Mouse (Mus musculus): ENCODE measurements around the gene Ankrd53.
A peak's percentile ranks its signal among the peaks of the same experiment; 100 is the strongest.
"Not testable (repeated sequence)": the region's sequence is repeated elsewhere in the genome, so short reads cannot be mapped to it uniquely, and the experiment has no call there.

Ankrd53 gene

DNA sequence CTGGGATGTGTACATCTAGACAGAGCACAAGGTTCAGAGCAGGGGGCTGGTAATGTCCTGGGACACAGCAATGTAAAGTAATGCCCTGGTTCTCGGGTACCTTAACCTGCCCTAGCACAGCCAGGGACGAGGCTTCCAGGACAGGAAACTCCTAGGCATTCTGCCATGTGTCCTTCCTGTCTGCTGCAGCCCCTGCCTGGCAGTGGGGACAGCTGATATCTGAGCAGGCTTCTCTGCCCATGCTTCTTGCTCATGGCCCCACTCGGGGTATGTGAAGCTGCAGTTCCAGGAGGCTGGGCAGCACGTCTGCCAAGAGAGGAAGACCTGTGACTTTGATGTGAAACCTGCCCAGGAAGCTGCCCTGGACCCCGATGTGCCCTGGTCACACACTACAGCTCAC, 6.0 kb downstream of the Ankrd53 start:
- DNase-seq = no peak

DNA sequence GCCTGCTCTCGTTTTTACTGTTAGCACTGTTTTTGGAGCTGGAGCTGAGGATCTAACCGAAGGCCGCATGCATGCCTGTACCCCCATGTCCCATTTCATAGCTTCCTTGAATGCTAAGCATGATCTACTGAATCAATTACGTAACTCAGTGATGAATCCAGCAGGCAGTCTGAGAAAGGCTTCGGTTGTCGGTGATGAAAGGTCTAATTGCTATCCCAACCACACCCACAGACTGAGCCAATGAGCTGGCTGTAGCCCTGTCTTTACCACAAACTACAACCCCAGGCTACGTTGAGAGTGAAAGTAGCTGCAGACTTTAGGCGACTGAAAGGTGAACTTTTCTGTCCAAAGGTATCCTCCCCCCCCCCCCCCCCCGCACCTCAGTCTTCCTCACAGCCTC, 11.7 kb downstream of the Ankrd53 start:
- DNase-seq = no peak

- peak; percentile 45 for DNase-seq
Observed at GRCm38 (mm10) chr6:83774781-83775563, 12.5 kb downstream of the Ankrd53 start.

DNA sequence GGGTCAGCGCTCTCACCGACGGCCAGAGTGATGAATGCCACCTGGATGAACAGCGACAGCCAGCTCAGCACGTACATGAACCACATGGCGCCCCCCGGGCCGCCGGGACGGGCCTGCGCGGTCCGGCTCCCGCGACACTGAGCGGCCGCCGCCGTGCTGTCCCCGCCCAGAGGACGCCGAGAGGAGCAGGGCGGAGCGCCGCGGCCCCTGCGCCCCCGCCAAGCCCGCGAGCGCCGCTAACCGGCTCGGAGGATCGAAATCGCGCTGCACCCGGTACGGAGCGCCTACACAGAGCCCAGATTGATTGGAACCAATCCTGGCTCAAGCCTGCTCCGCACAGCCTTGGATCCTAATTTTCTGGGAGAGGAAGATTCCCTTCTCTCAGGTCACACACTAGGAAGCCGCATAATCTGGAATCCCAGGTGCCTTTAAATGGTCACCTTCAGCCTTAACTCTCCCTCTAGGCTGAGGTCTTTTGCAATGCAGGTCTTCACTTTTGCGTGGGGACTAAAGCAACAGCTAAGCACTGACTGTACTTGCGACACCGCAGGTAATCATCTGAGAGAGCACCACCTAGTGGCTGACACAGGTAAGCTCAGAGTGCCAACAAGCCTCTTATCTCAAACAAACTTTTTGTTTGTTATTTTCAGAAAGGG, 13.3 kb downstream of the Ankrd53 start, which contains the start of gene Tex261:
Gene Tex261, minus strand, starts transcription at position 176 of the 656 bp plus-strand sequence.
- DNase-seq = peak; percentile 94

GRCm38 (mm10) chr6:83778306-83778705, 15.9 kb downstream of the Ankrd53 start:
- DNase-seq = no peak

- DNase-seq = peak; percentile 65
Observed at GRCm38 (mm10) chr6:83779026-83779425, 16.6 kb downstream of the Ankrd53 start.

- no peak for DNase-seq
Observed at GRCm38 (mm10) chr6:83786426-83786825, 24.0 kb downstream of the Ankrd53 start.

DNA sequence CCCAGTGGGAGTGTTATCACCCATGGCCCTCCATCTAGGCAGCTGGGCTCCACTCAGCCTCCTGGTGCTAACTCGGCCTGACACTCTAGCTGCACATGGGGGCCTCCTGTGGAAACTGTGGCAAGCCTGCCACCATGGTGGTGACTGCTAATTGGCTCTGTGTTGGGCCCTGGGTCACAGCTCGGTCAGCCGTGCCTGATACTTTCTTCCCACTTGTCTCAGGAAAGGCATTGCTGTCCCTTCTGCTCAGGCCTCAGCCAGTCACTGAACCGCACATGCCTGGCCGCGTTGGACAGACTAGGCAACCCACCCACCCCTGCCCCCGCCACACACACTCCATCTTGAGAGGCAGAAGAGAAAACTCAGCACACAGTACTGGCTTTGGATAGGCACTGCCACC, 26.1 kb downstream of the Ankrd53 start:
- peak; percentile 26 for DNase-seq

DNA sequence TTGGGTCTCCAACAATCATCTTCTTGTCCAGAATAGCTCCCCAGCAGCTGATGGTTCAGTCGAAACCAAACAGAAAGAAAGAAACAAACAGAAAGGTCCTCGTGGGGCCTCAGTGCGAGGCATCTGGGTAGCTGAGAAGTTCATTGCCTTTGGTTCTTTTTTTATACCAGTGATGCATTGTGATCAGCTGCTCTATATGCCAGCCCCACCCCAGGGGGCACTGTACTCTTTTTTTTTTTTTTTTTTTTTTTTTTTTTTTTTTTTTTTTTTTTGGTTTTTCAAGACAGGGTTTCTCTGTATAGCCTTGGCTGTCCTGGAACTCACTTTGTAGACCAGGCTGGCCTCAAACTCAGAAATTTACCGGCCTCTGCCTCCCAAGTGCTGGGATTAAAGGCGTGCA, 28.1 kb downstream of the Ankrd53 start:
- DNase-seq = not testable (repeated sequence)

- DNase-seq = no peak
Observed at GRCm38 (mm10) chr6:83791251-83791890, 28.9 kb downstream of the Ankrd53 start.

DNA sequence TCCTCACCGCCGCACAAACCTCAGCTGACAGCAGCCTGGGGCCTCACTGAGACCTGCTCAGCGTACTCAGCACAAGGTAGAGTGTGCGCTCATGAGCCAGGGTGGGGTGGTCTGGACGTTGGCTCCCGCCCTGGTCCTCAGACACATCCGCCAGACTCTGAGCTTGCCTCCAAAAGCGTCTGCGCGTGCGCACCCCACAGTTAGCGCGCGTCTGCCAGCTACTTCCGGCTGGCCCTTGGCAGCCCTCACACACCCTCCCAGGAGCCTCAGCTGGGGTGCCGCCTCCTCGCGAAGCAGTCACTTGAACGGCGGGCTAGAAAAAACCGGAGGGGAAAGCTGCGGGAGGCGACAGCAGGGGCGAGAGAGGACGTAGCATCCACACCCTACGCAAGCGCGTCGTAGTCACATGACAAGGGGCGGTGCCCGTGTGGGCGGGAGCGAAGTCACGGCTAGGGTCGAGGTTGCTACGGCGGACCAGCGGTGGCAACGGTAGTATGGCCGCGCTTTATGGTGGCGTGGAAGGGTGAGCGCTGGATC, 32.4 kb downstream of the Ankrd53 start, which contains the start of gene Nagk:
Gene Nagk, plus strand, starts transcription at position 223 of the 537 bp plus-strand sequence.
- peak; percentile 95 for DNase-seq

DNA sequence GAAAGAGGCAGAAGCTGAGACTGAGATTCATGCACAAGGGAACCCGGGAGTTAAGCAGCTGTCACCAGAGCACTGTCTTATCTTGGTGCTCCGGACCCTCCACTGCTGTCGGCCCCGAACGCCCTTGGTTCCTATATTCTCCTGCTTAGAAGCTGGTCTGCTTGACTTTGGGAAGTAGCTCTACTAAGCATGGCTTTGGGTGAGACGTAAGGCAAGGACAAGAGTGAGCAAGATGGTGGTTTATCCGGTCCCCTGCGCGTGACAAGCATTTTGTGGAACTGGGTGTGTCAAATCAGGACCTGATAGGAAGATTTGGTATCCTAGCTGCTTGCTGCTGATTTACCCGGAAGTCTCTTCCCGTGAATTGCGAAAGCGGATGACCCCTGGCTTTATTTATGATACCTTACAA, 33.1 kb downstream of the Ankrd53 start:
- DNase-seq = peak; percentile 32

- DNase-seq = no peak
Observed at GRCm38 (mm10) chr6:83796686-83797085, 34.2 kb downstream of the Ankrd53 start.

GRCm38 (mm10) chr6:83802033-83802432, 39.6 kb downstream of the Ankrd53 start:
- DNase-seq = no peak

DNA sequence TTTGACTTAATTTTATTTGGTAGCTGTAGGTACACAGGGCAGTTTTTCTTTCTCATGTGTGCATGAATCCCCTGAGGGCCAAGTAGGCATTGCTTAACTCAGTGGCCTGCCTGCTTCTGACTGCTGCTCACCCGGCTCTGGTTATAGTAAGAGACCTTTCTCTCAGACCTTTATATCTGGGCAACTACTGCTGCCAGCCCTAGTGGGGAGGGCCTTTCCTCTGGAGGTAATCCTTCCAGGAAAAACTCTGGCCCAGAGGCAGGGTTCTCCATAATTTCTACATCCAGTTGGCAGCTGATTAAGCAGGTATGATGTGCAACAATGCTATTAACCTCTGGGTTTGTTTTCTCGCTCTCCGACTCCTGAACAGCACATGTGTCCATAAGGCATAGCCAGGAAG, 40.4 kb downstream of the Ankrd53 start:
- no peak for DNase-seq

DNA sequence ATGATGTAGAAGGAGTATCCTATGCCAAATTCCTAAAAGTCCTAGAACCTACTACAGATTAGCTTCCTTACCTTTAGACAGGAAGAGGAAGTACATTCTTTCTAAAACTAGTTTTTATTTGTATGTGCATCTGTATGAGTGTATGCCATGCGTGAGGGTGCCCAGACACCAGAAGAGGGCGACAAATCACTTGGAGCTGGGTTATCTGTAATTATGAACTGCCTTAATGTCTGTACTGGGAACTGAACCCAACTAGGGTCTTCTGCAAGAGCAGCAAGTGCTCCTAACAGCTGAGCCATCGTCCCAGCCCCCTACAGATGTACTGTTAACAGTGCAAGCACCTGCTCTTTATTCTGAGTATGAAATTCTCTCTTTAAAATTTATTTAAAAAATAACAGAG, 53.4 kb downstream of the Ankrd53 start:
- DNase-seq = no peak
